Mouse (Mus musculus) c-Kit-negative CD71-positive TER-119-positive erythroid progenitor cells, embryonic 14.5 days (primary cell): ENCODE results near the gene Susd3.

Source experiments
- DNase-seq: peaks from one replicate; pipeline ENCODE4 v3.0.0-alpha.2; 2013; ENCODE audit warnings: low read depth, low spot score

Susd3 gene

DNA sequence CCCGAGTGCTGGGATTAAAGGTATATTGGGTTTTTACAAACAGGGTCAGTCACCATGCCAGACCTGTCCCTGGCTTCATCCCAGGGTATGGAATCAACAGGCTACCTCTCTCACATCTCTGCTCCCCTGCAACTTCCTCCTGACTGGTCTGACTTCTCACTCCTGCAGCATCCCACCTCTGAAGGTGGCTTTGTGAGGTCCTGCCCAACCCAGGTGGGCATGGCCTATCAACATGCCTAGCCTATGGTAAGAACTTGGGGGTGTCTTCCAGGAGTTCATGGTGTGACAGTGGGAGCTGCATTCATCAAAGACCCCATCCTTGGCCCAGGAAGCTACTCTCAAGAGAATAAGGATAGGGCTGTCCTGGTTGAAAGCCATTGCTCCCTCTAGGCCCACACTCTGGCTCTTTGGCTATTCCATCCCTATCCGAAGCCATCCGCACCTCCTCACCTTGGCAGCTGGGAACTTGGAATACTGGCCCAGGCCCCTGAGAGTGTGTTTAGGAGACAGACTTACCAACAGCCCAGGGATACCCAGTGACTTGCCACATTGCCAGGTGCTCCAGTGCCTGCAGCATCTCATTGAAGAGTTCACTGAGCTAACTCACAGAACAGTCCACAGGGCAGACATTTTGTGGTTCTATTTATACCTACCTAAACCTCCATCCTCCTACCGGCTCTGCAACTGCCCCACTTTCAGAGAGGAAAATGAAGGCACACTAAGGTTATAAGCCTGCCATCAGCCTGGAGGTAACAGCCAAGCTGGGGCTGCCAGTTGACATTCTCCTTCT lies 35.6 kb downstream of the Susd3 start:
- DNase-seq, result no peak

DNA sequence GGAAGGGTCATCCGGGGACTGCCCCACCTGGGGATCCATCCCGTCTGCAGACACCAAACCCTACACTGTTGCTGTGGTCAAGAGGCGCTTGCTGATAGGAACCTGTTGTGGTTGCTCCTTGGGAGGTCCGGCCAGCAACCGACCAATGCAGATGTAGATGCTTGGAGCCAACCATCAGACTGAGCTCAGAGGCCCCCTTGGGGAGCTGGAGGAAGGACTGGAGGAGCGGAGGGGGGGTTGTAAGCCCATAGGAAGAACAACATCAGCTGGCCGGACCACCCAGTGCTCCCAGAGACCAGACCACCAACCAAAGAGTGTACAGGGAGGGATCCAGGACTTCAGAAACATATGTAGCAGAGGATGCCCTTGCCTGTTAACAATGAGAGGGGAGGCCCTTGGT lies 39.2 kb downstream of the Susd3 start:
- no peak for DNase-seq

DNA sequence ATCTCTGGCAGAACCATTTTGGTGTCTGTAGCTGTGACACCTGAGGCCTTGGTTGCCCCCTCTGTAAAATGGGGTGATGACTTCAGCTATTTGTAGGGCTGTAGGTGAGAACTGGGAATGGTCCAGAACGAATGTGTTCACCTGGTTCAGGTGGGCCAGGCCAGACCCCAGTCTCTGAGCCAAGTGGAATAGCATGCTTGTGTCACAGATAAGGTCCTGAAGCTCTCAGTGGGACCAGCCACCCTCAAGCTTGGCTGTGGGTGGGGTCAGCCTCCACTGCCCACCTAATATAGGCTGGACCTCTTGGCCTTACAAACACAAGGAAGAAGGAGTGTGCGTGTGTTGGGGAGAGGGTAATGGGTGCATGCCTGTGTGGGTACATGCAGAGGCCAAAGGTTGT lies 42.2 kb downstream of the Susd3 start:
- DNase-seq, result no peak

DNA sequence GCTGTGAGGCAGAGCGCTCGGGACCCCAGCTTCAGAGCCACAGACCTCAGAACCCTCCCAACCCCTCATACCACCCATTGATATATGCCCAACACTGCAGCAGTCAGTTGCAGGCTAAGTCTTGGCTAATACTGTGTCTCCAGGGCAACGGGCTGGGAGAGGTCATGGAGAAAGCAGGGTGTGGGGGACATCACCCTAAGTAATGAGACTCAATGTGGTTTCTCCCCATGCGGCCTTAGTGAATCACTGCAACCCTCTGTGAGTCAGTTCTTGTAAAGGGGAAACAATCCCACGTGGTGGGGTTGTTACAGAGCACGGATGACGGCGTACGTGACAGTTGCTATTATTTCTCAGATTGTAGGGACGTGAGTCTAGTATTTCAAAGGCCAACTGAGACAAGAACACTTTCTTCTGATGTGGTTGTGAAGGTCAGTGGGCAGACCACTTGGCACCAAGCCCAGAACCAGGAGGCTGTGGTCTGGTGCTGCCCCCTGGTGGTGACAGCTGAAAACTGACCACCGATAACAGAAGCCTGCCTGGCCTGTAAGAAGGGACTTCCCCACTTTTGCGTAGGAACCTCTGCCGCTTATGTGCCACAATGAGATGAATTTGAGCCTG lies 43.0 kb downstream of the Susd3 start:
- DNase-seq, result peak; percentile 35

DNA sequence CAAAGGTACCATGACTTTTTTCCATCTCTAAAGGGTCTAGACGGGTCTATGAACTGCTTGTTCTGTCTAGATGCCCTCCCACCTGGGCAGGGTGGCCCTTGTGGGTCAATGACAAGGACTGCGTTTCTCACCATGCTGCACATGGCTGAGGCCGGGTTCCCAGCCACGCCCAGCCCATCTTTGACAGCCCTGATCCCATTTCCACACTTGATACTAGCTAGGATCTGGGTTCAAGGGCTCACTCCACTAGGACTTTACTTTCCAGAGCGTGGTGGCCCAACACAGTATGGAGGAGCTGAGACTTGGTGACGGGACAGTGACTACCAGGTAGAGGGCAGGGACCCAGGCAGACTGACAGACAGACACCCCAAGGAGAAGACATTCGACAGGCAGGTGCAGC lies 46.0 kb downstream of the Susd3 start:
- no peak for DNase-seq

DNA sequence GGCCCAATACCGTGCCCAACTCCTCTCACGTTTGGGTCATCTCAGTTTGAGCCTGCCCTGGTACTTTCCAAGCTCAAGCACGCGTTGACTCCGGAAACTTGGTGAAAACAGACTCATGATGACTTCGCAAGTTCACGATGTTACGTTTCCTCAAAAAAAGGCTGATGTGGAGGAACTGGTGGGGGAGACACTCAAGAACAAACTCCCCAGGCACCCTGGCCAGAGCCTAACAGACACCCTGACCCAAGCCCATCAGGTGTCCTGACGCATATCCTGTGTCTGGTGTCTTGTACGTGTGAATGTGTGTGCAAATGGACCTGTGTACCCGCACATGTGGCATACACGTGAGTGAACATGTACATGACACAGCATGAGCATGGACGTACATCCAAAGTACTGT lies 47.8 kb downstream of the Susd3 start:
- no peak for DNase-seq

DNA sequence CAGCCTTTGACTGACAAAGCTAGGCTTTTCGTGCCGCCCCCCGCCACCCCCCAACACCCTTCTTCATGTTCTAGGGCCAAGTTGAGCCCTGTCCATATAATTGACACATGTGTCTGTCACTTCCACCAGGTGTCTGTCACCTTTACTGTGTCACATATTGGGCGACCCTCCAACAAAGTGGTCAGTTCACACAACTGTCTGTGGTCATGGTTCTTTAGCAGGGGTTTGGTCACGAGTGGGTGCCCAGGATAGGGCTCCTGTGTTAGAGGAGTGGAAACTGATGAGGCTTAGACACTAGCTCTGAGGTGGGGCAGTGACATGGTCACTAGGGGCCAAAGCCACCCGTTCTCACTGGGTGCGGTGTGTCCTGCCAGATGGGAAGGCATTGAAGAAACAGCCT lies 48.6 kb downstream of the Susd3 start:
- no peak for DNase-seq

DNA sequence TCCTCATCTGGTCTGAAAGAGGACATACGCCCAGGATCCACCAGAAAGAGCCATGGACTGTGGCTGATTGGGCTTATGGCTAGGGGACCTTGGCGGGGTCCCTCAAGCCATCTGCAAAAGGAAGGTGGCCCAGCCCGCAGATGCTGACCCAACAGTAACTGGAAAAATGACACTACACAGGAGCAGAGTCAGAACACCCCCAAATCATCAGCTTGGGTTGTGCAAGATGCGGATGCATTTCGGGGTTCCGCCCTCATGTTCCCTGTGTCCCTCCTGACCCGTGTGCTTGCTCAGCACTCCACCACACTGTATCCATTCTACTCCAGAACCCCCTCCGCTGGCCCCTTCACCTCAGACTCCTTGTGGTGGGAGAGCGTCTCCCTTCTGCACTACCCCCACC lies 49.8 kb downstream of the Susd3 start:
- DNase-seq, result no peak

DNA sequence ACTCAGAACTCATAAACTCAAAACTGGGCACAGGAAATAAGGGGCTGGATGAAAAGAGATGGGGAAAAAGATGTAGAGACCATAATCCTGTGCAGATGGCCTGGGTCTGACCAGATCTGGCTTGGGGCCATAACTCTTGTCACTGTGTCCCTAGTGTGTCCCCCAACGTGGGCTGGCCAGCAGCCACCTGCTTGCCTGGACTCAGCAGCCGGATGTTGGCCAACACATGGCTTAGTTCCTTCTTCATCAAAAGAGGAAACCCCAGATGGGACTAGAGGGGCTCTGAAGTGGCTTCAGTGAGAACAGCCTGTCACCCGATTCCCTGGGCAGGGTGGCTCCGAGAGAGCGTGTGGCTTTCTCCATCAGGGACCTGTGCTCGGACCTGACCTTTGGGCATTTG lies 51.7 kb downstream of the Susd3 start:
- DNase-seq, result no peak

DNA sequence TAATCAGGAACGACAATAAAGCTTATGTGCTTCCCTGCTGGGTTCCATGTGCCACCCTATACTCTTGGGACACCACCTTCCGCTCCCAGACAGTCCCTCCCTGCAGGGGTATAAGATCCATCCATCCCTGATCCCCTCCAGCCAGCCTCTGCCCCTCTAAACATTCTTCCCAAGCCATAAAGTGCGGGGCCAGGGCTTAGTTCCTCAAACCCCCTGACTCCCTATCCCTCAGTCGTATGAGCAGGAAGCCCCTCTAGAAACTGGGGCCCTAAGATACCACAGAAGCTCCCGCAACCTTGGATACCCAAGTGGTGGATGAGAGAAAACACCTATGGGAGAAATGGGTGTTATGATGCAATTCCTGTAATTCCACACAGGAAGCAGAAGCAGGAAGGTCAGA lies 52.3 kb downstream of the Susd3 start:
- no peak for DNase-seq

DNA sequence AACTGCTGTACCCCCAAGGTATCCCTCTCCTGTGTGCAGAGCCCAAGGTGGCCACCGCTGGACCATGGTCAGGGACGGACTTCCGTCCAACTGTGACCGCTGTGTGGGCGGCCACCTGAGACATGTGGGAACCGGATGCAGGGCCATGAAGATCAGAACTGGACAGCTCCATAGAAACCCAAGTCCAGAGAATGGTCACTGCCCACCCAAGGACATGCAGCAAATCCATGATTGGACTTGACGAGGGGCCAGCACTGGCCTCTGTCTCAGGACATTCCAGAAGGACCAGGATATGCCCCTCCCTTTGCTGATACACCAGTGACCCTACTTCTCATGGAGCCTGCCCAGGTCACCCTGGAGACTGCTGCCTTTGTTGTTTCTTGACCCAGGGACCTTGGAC lies 52.9 kb downstream of the Susd3 start:
- DNase-seq, result no peak

DNA sequence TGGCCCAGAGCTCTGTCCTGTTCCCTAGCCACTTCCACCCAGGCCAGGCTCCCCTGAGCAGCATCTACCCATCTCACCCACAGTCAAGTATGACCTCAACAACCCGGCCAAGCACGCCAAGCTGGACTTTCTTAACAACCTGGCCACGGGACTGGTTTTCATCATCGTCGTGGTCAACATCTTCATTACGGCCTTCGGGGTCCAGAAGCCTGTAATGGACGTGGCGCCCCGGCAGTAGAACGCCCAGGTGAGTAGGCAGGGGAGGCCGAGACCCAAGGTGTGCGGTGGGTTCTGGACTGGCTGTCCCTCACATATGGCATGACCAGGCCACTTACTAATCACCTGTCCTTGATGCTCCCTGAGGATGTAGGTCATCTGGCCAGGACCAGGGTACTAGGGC lies 53.7 kb downstream of the Susd3 start:
- DNase-seq, result no peak

DNA sequence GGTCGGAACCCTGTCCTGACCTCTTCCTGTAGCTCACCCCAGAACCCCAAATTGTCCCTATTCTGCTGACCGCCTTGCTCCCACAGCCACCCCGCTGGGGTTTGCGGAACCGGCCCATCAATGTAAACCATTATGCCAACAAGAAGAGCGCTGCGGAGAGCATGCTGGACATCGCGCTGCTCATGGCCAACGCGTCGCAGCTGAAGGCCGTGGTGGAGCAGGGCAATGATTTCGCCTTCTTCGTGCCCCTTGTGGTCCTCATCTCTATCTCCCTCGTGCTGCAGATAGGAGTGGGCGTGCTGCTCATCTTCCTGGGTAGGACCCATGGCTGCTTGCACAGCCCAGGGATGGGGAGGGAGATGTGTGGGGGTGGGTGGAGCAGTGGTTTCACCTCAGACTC lies 54.9 kb downstream of the Susd3 start:
- no peak for DNase-seq

DNA sequence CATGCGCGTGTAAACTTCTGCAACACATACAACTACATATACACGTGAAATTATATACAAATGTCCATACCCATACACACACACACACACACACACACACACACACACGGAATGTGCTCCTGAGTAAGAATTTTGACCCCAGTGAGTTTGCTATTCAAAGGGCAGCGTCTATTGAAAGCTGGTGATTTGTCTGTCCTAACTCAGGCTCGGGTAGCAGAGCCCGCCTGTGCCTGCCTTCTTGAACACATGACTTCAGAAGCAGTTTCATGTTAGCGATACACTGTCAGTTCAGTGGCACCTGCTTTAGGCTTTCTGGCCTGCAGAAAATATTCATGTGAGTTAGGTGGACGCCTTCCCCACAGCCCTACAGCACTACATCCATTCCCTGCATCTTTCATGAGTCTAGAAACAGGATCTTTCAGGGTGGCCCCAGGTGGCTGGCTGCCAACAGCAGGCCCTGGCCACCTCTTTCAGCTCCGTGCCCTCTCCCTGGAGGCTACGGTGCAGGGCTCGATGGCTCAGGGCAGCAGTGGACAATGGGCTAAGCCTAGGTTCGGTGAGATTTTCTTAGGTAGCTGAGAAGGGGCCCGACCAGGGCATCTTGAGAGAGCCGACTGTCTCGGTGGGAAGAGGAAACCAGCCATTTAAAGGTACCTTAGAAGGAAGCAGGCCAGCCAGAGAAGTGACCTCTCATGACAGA lies 56.2 kb downstream of the Susd3 start:
- DNase-seq, result no peak

DNA sequence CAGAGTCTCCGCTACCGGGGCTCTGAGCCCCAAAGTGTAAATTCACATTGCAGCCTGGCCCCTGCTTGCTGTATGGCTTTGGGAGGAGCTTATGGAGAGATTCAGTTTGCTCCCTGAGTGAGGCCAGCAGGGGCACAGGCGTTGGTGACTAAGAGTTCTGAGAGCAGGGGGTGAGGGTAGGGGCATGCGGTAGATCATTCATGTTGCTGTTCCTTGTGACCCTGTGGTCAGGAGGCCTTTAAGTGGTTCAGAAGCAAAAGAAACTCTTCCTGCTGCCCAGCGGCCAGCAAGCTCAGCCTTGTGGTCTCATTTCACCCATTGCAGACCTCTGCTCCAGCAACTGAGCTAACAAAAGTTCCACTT lies 56.9 kb downstream of the Susd3 start:
- no peak for DNase-seq

DNA sequence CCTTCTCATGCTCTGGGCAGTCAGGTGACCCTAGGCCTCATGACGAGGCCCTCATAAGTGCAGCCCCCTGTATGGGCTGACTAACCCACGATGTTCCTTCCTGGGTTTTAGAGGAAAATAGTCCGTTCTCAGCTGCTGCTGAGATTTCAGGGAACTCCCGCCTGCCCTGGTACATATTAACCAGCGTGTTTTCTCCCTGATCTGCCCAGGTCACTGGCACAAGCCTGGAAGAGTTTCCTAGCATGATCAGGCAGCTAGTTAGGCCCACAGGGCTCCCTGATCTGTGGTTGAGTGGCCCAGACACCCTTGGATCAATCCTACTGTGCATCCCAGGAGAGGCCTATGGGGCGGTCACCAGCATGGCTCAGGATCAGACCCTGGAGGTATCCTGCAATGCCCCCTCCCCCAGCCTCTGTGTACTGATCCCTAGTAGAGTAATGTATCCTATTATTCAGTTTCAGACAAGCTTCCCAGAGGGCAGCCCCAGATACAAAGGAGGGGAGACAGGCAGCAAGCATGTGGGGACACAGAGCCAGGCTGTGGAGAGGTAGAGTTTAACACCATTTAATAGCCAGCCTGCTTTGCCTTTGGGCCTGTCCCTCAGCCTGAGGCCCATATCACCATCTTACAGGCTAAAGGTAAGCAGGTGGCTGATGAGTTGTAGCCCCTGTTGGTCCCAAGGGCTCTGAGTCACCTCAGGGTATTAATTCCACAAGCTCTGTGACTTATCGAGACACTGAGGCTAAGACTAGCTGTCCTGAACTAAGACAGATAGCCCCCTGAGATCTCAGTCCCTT lies 57.4 kb downstream of the Susd3 start:
- DNase-seq, result no peak

DNA sequence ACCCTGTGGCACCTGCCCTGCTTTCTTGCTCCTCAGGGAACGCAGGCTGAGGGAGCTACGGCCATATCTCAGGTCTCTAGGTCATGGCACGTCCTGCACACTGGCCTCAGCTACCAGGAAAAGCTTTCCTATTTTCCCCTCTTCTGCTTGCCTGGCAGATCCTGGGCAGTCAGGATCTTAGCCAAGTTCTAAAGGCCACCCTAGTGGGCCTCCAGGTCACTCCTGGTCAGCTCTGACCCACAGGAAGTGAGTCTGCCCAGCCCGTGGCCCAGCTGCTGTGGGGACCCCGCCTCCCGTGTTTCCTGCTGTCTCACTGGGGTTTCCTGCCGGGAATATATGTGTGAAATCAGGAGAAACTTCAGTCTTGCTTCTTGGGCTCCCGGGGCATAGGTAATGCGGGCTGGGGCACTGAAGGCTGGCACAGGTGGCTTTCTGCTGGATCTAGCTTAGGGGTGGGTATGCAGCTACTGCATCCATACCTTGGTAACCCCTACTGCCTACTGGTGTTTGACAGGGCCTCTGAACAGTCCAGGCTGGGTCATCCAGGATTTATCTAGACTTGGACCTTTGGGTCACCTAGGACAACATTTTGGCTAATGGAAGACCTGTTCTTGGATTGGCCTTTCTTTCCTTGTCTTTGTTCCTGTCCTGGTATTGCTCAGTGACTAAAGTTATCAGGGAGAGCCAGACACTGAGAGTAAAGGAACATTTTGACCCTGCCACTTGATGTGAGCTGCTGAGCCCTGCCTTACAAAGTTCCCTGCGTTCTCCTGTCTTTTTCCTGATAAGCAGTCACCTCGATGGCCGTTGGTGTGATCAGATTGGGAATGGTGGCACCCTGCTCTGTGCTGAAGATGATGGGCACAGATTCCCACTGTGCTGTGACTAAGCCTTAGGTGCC lies 58.3 kb downstream of the Susd3 start:
- DNase-seq, result no peak

DNA sequence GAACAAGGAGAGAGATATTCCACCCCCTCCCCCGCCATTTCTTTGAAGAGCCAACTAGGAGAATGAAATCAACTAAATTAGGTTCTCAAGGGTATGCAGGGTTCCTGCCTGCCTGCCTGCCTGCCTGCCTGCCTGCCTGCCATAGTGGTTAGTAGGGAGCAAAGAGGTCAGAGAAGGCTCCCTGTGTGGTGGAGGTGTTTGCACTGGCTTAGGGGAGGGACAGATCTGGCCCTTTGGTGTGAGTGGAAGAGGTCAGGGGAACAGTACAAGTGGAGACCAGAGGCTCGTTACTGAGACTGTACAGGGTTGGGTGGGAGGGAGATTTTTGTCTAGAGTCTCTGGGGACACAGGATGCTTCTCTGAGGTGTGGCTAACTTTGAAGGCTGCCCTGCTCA lies 59.5 kb downstream of the Susd3 start:
- no peak for DNase-seq

DNA sequence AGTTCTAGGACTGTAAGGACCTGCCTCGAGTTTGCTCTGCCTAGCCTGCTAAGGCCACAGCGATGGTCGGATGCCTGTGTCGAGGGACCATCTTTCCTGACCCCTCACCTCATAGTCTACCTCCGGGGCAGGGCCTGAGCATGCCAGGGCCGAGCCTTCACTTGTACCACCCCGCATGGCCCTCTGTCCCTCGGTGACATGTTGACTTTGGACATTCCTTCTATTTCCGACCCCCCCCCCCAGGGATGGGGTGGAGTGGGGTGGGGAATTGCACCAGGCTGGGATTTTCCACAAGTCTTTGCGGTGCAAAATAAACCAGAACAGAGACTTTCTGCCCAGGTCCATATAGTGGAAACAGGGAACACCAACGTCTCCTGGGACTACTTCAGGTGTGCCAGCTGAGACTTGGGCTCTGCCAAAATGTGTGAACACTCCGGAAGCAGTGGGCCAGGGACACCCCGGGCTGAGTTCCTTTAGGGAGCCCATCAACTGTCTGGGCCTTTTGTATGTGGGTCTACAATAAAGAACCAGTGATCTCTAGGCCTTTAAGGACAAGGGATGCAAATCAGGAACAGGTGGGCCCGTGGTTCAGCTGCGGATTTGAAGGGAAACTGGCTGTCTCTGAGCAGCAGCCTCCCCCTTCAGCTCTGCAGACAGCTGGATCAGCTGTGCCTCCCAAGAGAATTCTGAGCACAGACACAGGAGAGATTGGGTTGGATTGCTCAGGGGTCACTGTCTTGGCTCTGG lies 60.1 kb downstream of the Susd3 start:
- DNase-seq, result no peak
